Mouse (Mus musculus) layer of hippocampus, adult 6 months (tissue): ENCODE results near the gene Hand2. TPM values are rescaled to one million over a fixed set of nuclear protein-coding genes. Genes with fewer than 3 reads are reported as not detected.

Source experiments
- long read RNA-seq, 2 experiments: library from polyadenylated mRNA; unstranded; transcript quantifications; one replicate each; pipeline ENCODE4 v2.0.0; 2019 to 2020
- polyA plus RNA-seq: library from polyadenylated mRNA; unstranded; fragments of <200 nt; fragmentation: Nextera tagmentation; gene quantifications from 2 replicates; pipeline ENCODE4 v1.2.3, GENCODE M21; 2021

Hand2 gene
- polyA plus RNA-seq: not detected in 2 replicates
- long read RNA-seq, experiment 1: 0 reads
- long read RNA-seq, experiment 2: 0 reads

GRCm38 (mm10) chr8:57320851-57321743 is at the start of gene Hand2:
Gene Hand2, plus strand, starts transcription at chr8:57320983.

Other genes starting within 250 kb of the Hand2 start
- 114 and 156 TPM in 2 replicates for gene Scrg1, start 134.9 kb downstream of the Hand2 start, polyA plus RNA-seq
- gene Sap30, start 166.9 kb downstream of the Hand2 start, polyA plus RNA-seq: 17.4 and 18.3 TPM in 2 replicates
- gene Hmgb2, start 190.9 kb downstream of the Hand2 start, polyA plus RNA-seq: 9.4 and 15.3 TPM in 2 replicates